Mouse (Mus musculus) forebrain, embryonic 11.5 days (tissue): ENCODE data around the gene Dhx57. TPM values are rescaled to one million over a fixed set of nuclear protein-coding genes. Genes with fewer than 3 reads are reported as not detected.
"Not testable (repeated sequence)": the region's sequence is repeated elsewhere in the genome, so short reads cannot be mapped to it uniquely, and the experiment has no call there.

Source experiments
- ATAC-seq: fragments of 200-750 bp; cut with Nextera tagmentation; replicated peaks from 2 replicates; pipeline ENCODE4 v1.8.0; 2017; ENCODE audit warnings: moderate TSS enrichment; ENCODE audit not compliant: low FRiP score
- DNase-seq: peaks from one replicate; pipeline ENCODE4 v3.0.0-alpha.2; 2017; ENCODE audit warnings: low spot score
- H3K27ac ChIP-seq: fragments of 300-500 bp; sonication (generic); 2 replicates; pipeline ENCODE4 v1.5.1; 2014; ENCODE audit warnings: low read depth, low read length
- H3K27me3 ChIP-seq: fragments of 300-500 bp; sonication (generic); 2 replicates; pipeline ENCODE4 v1.6.1; 2014; ENCODE audit warnings: mild to moderate bottlenecking, low read length, mixed read lengths; ENCODE audit not compliant: control insufficient read depth, insufficient read depth
- H3K36me3 ChIP-seq: fragments of 300-500 bp; sonication (generic); 2 replicates; pipeline ENCODE4 v1.6.1; 2014; ENCODE audit warnings: mild to moderate bottlenecking, low read length, moderate library complexity, mixed read lengths; ENCODE audit not compliant: control insufficient read depth, insufficient read depth
- H3K4me1 ChIP-seq: fragments of 300-500 bp; sonication (generic); replicated peaks from 2 replicates; pipeline ENCODE4 v1.6.1; 2014; ENCODE audit warnings: low read length, mixed read lengths; ENCODE audit not compliant: control insufficient read depth, insufficient read depth
- H3K4me2 ChIP-seq: fragments of 300-500 bp; sonication (generic); 2 replicates; pipeline ENCODE4 v1.6.1; 2014; ENCODE audit warnings: low read depth, mild to moderate bottlenecking, low read length, moderate library complexity, mixed read lengths; ENCODE audit not compliant: severe bottlenecking
- H3K4me3 ChIP-seq: fragments of 300-500 bp; sonication (generic); 2 replicates; pipeline ENCODE4 v1.5.1; 2014; ENCODE audit warnings: low read depth, low read length
- H3K9ac ChIP-seq: fragments of 300-500 bp; sonication (generic); 2 replicates; pipeline ENCODE4 v1.6.1; 2014; ENCODE audit warnings: low read length
- H3K9me3 ChIP-seq: fragments of 300-500 bp; sonication (generic); 2 replicates; pipeline ENCODE4 v1.6.1; 2016; ENCODE audit warnings: low read length, mixed read lengths; ENCODE audit not compliant: control insufficient read depth
- WGBS: fragments of 180-500 bp; shearing (Covaris S2); extraction: QIAGEN DNeasy Blood & Tissue Kit; methylation state at CpG from one replicate; pipeline ENCODE4 v1.1.7; 2014; 5-methylcytosine and 5-hydroxymethylcytosine counted together
- polyA plus RNA-seq: library from polyadenylated mRNA; unstranded; fragments of >200 nt; fragmentation: Nextera tagmentation; extraction: Ambion mirVana; gene quantifications from 2 replicates; pipeline ENCODE4 v1.2.1, GENCODE M21; 2014

Dhx57 gene
- polyA plus RNA-seq, 1 experiment from 2014 or later: 21.8 TPM

GRCm38 (mm10) chr17:80224326-80225116 is 65.8 kb downstream of the Dhx57 start, which contains the start of gene Gemin6:
TSS of gene Gemin6 (plus strand) at chr17:80224441.
- WGBS: under 1% methylated on average over 33 of the region's 33 CpGs
- Histone ChIP-seq H3K27me3 (no peaks in the 10 kb centered on the region), H3K27ac (peak within 1 kb of the TSS; percentile 74), H3K9ac (peak within 1 kb of the TSS; percentile 72), H3K4me2 (peak within 1 kb of the TSS; percentile 51), H3K4me1 (no peaks in the 10 kb centered on the region), H3K9me3 (no peaks in the 10 kb centered on the region), H3K4me3 (peak within 1 kb of the TSS; percentile 48), H3K36me3 (no peaks in the 10 kb centered on the region)
- DNase-seq (peak; percentile 90), ATAC-seq (peak; percentile 97)

DNA sequence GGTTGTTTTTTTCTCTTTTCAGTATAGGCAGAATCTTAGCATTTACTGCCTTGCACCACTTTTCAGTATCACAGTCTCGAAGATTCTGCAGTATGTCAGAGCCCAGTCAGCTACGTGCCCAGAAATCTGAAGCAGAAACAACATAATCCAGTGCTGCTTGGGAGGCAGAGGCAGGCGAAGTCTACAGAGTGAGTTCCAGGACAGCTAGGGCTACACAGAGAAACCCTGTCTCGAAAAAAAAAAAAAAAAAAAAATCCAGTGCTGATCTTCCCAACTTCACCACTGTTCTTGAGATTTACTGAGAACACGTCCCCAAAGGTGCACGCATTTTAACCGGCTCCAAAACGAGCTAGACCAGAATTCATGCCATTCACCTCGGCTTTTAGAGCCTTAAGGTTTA is 66.4 kb downstream of the Dhx57 start:
- Histone ChIP-seq H3K4me3 (peak overlapping the region; percentile 48), H3K27ac (no peak overlapping the region), H3K9ac (peak overlapping the region; percentile 72), H3K27me3 (no peaks in the 10 kb centered on the region), H3K36me3 (no peaks in the 10 kb centered on the region), H3K4me1 (no peaks in the 10 kb centered on the region), H3K9me3 (no peaks in the 10 kb centered on the region), H3K4me2 (peak overlapping the region; percentile 51)
- ATAC-seq: peak; percentile 38; the same call in 1 of the 2 replicates
- WGBS: 13% methylated on average over 9 of the region's 9 CpGs
- DNase-seq: no peak

- Histone ChIP-seq H3K4me1 (no peaks in the 10 kb centered on the region), H3K27ac (no peak overlapping the region), H3K36me3 (no peaks in the 10 kb centered on the region), H3K4me2 (no peak overlapping the region), H3K9ac (no peak overlapping the region), H3K4me3 (no peak overlapping the region), H3K27me3 (no peaks in the 10 kb centered on the region), H3K9me3 (no peaks in the 10 kb centered on the region)
- ATAC-seq (no peak), DNase-seq (no peak)
- 66% methylated on average over 3 of the region's 3 CpGs for WGBS
Observed at GRCm38 (mm10) chr17:80221890-80222628, 68.2 kb downstream of the Dhx57 start.

DNA sequence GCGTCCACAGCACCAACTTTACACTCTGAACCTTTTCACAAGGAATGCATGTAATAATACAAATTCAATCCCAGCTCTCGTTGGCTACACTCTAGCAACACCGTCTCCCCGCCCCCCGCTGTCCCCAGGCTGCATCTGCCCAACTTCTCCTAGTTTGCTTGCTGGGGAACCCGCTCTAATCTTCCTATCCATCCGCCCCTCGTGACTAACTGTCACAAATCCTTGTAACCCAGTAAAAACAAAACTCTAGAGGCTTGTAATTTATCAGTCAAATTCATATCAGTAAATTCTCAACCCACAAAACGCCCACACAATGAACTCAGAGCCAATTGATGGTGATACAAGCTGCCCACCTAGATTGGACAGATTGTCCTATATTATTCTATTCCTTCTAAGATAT is 69.1 kb downstream of the Dhx57 start:
- Histone ChIP-seq H3K27ac (no peak overlapping the region), H3K36me3 (no peaks in the 10 kb centered on the region), H3K4me3 (no peak overlapping the region), H3K9me3 (no peaks in the 10 kb centered on the region), H3K9ac (no peak overlapping the region), H3K4me2 (no peak overlapping the region), H3K27me3 (no peaks in the 10 kb centered on the region), H3K4me1 (no peaks in the 10 kb centered on the region)
- ATAC-seq: no peak
- no peak for DNase-seq
- 71% methylated on average over 9 of the region's 9 CpGs for WGBS

- Histone ChIP-seq H3K27ac (no peak overlapping the region), H3K9ac (no peak overlapping the region), H3K9me3 (no peaks in the 10 kb centered on the region), H3K36me3 (no peaks in the 10 kb centered on the region), H3K4me2 (no peak overlapping the region), H3K27me3 (no peaks in the 10 kb centered on the region), H3K4me3 (no peak overlapping the region), H3K4me1 (no peaks in the 10 kb centered on the region)
- DNase-seq (no peak), ATAC-seq (no peak)
- 75% methylated on average over 2 of the region's 2 CpGs for WGBS
Observed at GRCm38 (mm10) chr17:80220131-80220530, 70.1 kb downstream of the Dhx57 start.

GRCm38 (mm10) chr17:80213998-80214397 is 76.3 kb downstream of the Dhx57 start:
- not testable (repeated sequence) for H3K4me2 ChIP-seq, ATAC-seq, H3K36me3 ChIP-seq, H3K9me3 ChIP-seq, H3K4me1 ChIP-seq, H3K27me3 ChIP-seq, DNase-seq, H3K4me3 ChIP-seq, H3K9ac ChIP-seq, H3K27ac ChIP-seq
- 92% methylated on average over 4 of the region's 4 CpGs for WGBS

DNA sequence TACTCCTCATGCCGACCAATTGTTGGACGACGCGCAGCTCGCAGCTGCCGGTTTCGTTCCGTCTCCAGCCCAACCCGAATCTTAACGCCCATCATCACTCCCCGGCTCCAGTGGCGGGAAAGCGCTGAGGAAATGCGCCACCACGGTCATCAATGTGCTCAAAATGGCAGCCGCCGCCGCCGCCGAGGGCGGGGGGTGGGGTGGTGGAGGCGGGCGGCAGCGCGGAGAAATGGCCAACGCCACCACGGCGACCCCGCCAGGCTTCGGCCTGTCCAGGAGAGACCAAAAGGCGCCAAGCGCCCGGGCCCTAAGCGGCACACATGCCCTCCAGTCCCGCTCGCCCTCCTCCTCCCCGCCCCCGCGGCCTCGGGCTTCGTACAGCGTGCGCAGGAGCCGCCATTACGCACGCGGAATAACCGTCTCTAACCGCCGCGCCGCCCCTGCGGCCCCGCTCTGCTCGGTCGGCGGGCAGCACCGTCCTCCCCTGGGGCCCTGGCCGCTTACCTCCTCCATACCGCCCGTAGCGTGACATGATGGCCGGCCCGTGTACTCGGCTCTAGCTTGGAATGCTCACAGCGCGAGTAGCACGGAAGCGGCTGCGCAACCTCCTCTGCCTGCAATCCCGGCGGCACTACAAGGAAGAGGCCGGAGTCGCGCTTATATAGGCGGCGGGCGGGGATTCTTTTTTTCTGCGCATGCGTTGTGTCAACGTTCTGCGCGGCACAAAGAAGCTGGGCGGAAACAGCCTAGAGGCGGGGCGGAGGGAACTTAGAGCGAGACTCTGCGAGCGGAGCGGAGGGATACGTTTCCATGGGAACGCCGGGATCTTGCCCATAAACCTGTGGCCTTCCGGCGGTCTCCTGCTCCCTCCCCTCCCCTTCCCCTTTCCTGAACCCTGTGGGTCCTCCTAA is 83.3 kb downstream of the Dhx57 start, which contains the start of the genes Srsf7 and Ttc39d:
TSS of gene Srsf7 (minus strand) at position 637 of the 911 bp plus-strand sequence.
TSS of gene Ttc39d (plus strand) at position 790 of the 911 bp plus-strand sequence.
- Histone ChIP-seq H3K36me3 (peaks cover 11% of the 10 kb centered on the region; the same call in 1 of the 2 replicates), H3K9ac (peak within 1 kb of the TSS; percentile 98), H3K4me1 (peaks cover 4% of the 10 kb centered on the region; the same call in 1 of the 2 replicates), H3K4me2 (peak within 1 kb of the TSS; percentile 88), H3K27ac (peak within 1 kb of the TSS; percentile 98), H3K9me3 (no peaks in the 10 kb centered on the region), H3K27me3 (no peaks in the 10 kb centered on the region), H3K4me3 (peak within 1 kb of the TSS; percentile 98)
- ATAC-seq (peak; percentile 92), DNase-seq (peak; percentile 99)
- under 1% methylated on average over 85 of the region's 95 CpGs for WGBS

DNA sequence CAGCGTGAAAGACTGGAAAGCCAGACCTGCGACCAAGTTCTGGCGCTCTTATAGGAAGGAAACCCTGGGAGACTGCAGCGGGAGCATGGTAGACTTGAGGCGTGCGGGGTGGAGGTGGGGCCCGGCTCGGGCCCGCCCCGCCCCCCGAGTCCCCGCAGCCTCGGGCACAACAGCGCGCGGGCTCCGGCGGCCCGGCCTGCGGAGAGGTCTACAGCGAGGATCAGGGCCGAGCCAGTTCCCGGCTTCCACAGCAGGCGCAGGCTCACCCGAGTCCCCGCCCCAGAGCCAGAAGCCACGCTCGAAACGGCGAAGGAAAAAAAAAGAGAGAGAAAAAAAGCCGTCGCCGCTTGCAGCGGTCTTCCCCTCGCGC is 84.0 kb downstream of the Dhx57 start:
- Histone ChIP-seq H3K36me3 (peaks cover 11% of the 10 kb centered on the region; the same call in 1 of the 2 replicates), H3K4me2 (peak overlapping the region; percentile 88), H3K4me1 (peaks cover 4% of the 10 kb centered on the region; the same call in 1 of the 2 replicates), H3K27me3 (no peaks in the 10 kb centered on the region), H3K9ac (peak overlapping the region; percentile 98), H3K9me3 (no peaks in the 10 kb centered on the region), H3K27ac (peak overlapping the region; percentile 98), H3K4me3 (peak overlapping the region; percentile 98)
- peak; percentile 71 for ATAC-seq
- peak; percentile 79 for DNase-seq
- under 1% methylated on average over 33 of the region's 36 CpGs for WGBS
